Mouse (Mus musculus): ENCODE measurements around the gene Abcc9. TPM values are rescaled to one million over a fixed set of nuclear protein-coding genes. Genes with fewer than 3 reads are reported as not detected.

The Abcc9 gene
- polyA plus RNA-seq, 1 experiment from 2014 or later: 7.8 TPM

- 9% methylated on average over 30 of the region's 30 CpGs for WGBS
Observed at GRCm38 (mm10) chr6:142570046-142570770, 131.9 kb downstream of the Abcc9 start.

GRCm38 (mm10) chr6:142568713-142569357 lies 133.3 kb downstream of the Abcc9 start:
- no peaks in the 10 kb centered on the region for H3K9me3 ChIP-seq (ENCODE audit: control insufficient read depth, low read length)
- peak overlapping the region; percentile 42 for H3K4me2 ChIP-seq (ENCODE audit: low read depth, low read length)
- peak overlapping the region; percentile 48 for H3K9ac ChIP-seq (ENCODE audit: low read depth, low read length)
- peak overlapping the region; percentile 2 for H3K27ac ChIP-seq (ENCODE audit: low read length)
- H3K4me1 ChIP-seq (ENCODE audit: control insufficient read depth, insufficient read depth, low read length): peaks cover 13% of the 10 kb centered on the region
- peaks cover 14% of the 10 kb centered on the region; the same call in 1 of the 2 replicates for H3K27me3 ChIP-seq (replicated peaks; ENCODE audit: control insufficient read depth, insufficient read depth, low read length)
- ATAC-seq: no peak
- H3K36me3 ChIP-seq (ENCODE audit: control insufficient read depth, insufficient read depth, low read length): no peaks in the 10 kb centered on the region
- H3K4me3 ChIP-seq (ENCODE audit: low read length): peak overlapping the region; percentile 34
- WGBS: 46% methylated on average over 7 of the region's 7 CpGs

More at GRCm38 (mm10) chr6:142570046-142570770, 131.9 kb downstream of the Abcc9 start:
- Histone ChIP-seq H3K9ac (ENCODE audit: low read depth, low read length) (peak overlapping the region; percentile 66), H3K4me1 (ENCODE audit: control insufficient read depth, insufficient read depth, low read length) (peaks cover 13% of the 10 kb centered on the region), H3K36me3 (ENCODE audit: control insufficient read depth, insufficient read depth, low read length) (no peaks in the 10 kb centered on the region), H3K27ac (ENCODE audit: low read length) (peak overlapping the region; percentile 57), H3K4me2 (ENCODE audit: low read depth, low read length) (peak overlapping the region; percentile 68), H3K27me3 (replicated peaks; ENCODE audit: control insufficient read depth, insufficient read depth, low read length) (peaks cover 14% of the 10 kb centered on the region; the same call in 1 of the 2 replicates), H3K4me3 (ENCODE audit: low read length) (peak overlapping the region; percentile 56), H3K9me3 (ENCODE audit: control insufficient read depth, low read length) (no peaks in the 10 kb centered on the region)
- ATAC-seq: no peak

GRCm38 (mm10) chr6:142567452-142567851 lies 134.7 kb downstream of the Abcc9 start:
- 21% methylated on average over 5 of the region's 5 CpGs for WGBS
- peak overlapping the region; percentile 14; the same call in 1 of the 2 replicates for H3K4me2 ChIP-seq (ENCODE audit: low read depth, low read length)
- no peak overlapping the region for H3K9ac ChIP-seq (ENCODE audit: low read depth, low read length)
- H3K27me3 ChIP-seq (replicated peaks; ENCODE audit: control insufficient read depth, insufficient read depth, low read length): peaks cover 14% of the 10 kb centered on the region; the same call in 1 of the 2 replicates
- no peaks in the 10 kb centered on the region for H3K36me3 ChIP-seq (ENCODE audit: control insufficient read depth, insufficient read depth, low read length)
- peak; percentile 37; the same call in 1 of the 2 replicates for ATAC-seq
- H3K9me3 ChIP-seq (ENCODE audit: control insufficient read depth, low read length): no peaks in the 10 kb centered on the region
- H3K4me3 ChIP-seq (ENCODE audit: low read length): no peak overlapping the region
- H3K27ac ChIP-seq (ENCODE audit: low read length): no peak overlapping the region
- H3K4me1 ChIP-seq (ENCODE audit: control insufficient read depth, insufficient read depth, low read length): peaks cover 13% of the 10 kb centered on the region

GRCm38 (mm10) chr6:142564746-142565145 lies 137.4 kb downstream of the Abcc9 start:
- Histone ChIP-seq H3K4me1 (ENCODE audit: control insufficient read depth, insufficient read depth, low read length) (peaks cover 8% of the 10 kb centered on the region), H3K4me3 (ENCODE audit: low read length) (no peak overlapping the region), H3K4me2 (ENCODE audit: low read depth, low read length) (no peak overlapping the region), H3K27ac (ENCODE audit: low read length) (no peak overlapping the region), H3K9ac (ENCODE audit: low read depth, low read length) (no peak overlapping the region), H3K9me3 (ENCODE audit: control insufficient read depth, low read length) (no peaks in the 10 kb centered on the region), H3K36me3 (ENCODE audit: control insufficient read depth, insufficient read depth, low read length) (no peaks in the 10 kb centered on the region), H3K27me3 (replicated peaks; ENCODE audit: control insufficient read depth, insufficient read depth, low read length) (peaks cover 5% of the 10 kb centered on the region; the same call in 1 of the 2 replicates)
- ATAC-seq: no peak
- 91% methylated on average over 3 of the region's 3 CpGs for WGBS

- H3K36me3 ChIP-seq (ENCODE audit: control insufficient read depth, insufficient read depth, low read length): no peaks in the 10 kb centered on the region
- WGBS: 59% methylated on average over 1 of the region's 1 CpGs
- no peak overlapping the region for H3K4me3 ChIP-seq (ENCODE audit: low read length)
- no peaks in the 10 kb centered on the region for H3K27me3 ChIP-seq (replicated peaks; ENCODE audit: control insufficient read depth, insufficient read depth, low read length)
- no peak overlapping the region for H3K27ac ChIP-seq (ENCODE audit: low read length)
- no peak overlapping the region for H3K9ac ChIP-seq (ENCODE audit: low read depth, low read length)
- no peaks in the 10 kb centered on the region for H3K4me1 ChIP-seq (ENCODE audit: control insufficient read depth, insufficient read depth, low read length)
- no peak for ATAC-seq
- H3K9me3 ChIP-seq (ENCODE audit: control insufficient read depth, low read length): no peaks in the 10 kb centered on the region
- no peak overlapping the region for H3K4me2 ChIP-seq (ENCODE audit: low read depth, low read length)
Observed at GRCm38 (mm10) chr6:142561151-142561550, 141.0 kb downstream of the Abcc9 start.

GRCm38 (mm10) chr6:142558772-142559679 lies 143.1 kb downstream of the Abcc9 start:
- Histone ChIP-seq H3K36me3 (ENCODE audit: control insufficient read depth, insufficient read depth, low read length) (no peaks in the 10 kb centered on the region), H3K4me3 (ENCODE audit: low read length) (no peak overlapping the region), H3K9me3 (ENCODE audit: control insufficient read depth, low read length) (no peaks in the 10 kb centered on the region), H3K4me1 (ENCODE audit: control insufficient read depth, insufficient read depth, low read length) (no peaks in the 10 kb centered on the region), H3K27ac (ENCODE audit: low read length) (no peak overlapping the region), H3K9ac (ENCODE audit: low read depth, low read length) (no peak overlapping the region), H3K4me2 (ENCODE audit: low read depth, low read length) (no peak overlapping the region), H3K27me3 (replicated peaks; ENCODE audit: control insufficient read depth, insufficient read depth, low read length) (no peaks in the 10 kb centered on the region)
- WGBS: 78% methylated on average over 10 of the region's 10 CpGs
- no peak for ATAC-seq

GRCm38 (mm10) chr6:142558076-142558475 lies 144.0 kb downstream of the Abcc9 start:
- no peak for ATAC-seq
- Histone ChIP-seq H3K27me3 (replicated peaks; ENCODE audit: control insufficient read depth, insufficient read depth, low read length) (no peaks in the 10 kb centered on the region), H3K4me2 (ENCODE audit: low read depth, low read length) (no peak overlapping the region), H3K9me3 (ENCODE audit: control insufficient read depth, low read length) (no peaks in the 10 kb centered on the region), H3K36me3 (ENCODE audit: control insufficient read depth, insufficient read depth, low read length) (no peaks in the 10 kb centered on the region), H3K4me3 (ENCODE audit: low read length) (no peak overlapping the region), H3K27ac (ENCODE audit: low read length) (no peak overlapping the region), H3K9ac (ENCODE audit: low read depth, low read length) (no peak overlapping the region), H3K4me1 (ENCODE audit: control insufficient read depth, insufficient read depth, low read length) (no peaks in the 10 kb centered on the region)
- WGBS: 87% methylated on average over 10 of the region's 10 CpGs

GRCm38 (mm10) chr6:142555988-142556387 lies 146.1 kb downstream of the Abcc9 start:
- no peaks in the 10 kb centered on the region for H3K9me3 ChIP-seq (ENCODE audit: control insufficient read depth, low read length)
- H3K27ac ChIP-seq (ENCODE audit: low read length): no peak overlapping the region
- H3K27me3 ChIP-seq (replicated peaks; ENCODE audit: control insufficient read depth, insufficient read depth, low read length): no peaks in the 10 kb centered on the region
- no peak overlapping the region for H3K9ac ChIP-seq (ENCODE audit: low read depth, low read length)
- no peak for ATAC-seq
- 0 out of 2 replicates have a peak, but pooled peaks cover under 1% of the 10 kb centered on the region for H3K4me1 ChIP-seq (ENCODE audit: control insufficient read depth, insufficient read depth, low read length)
- no peaks in the 10 kb centered on the region for H3K36me3 ChIP-seq (ENCODE audit: control insufficient read depth, insufficient read depth, low read length)
- no peak overlapping the region for H3K4me3 ChIP-seq (ENCODE audit: low read length)
- H3K4me2 ChIP-seq (ENCODE audit: low read depth, low read length): no peak overlapping the region
- WGBS: 62% methylated on average over 1 of the region's 1 CpGs

GRCm38 (mm10) chr6:142551482-142551881 lies 150.6 kb downstream of the Abcc9 start:
- ATAC-seq: no peak
- Histone ChIP-seq H3K36me3 (ENCODE audit: control insufficient read depth, insufficient read depth, low read length) (no peaks in the 10 kb centered on the region), H3K27me3 (replicated peaks; ENCODE audit: control insufficient read depth, insufficient read depth, low read length) (no peaks in the 10 kb centered on the region), H3K27ac (ENCODE audit: low read length) (no peak overlapping the region), H3K4me3 (ENCODE audit: low read length) (no peak overlapping the region), H3K4me1 (ENCODE audit: control insufficient read depth, insufficient read depth, low read length) (0 out of 2 replicates have a peak, but pooled peaks cover 3% of the 10 kb centered on the region), H3K9me3 (ENCODE audit: control insufficient read depth, low read length) (no peaks in the 10 kb centered on the region), H3K9ac (ENCODE audit: low read depth, low read length) (no peak overlapping the region), H3K4me2 (ENCODE audit: low read depth, low read length) (no peak overlapping the region)
- 52% methylated on average over 4 of the region's 4 CpGs for WGBS

All from intestine, embryonic 16.5 days (tissue).